Mouse (Mus musculus) ES-Bruce4 (cell line): Measurements from ENCODE around the gene Trim28.

Experiments
- CTCF ChIP-seq: IDR thresholded peaks from one replicate; pipeline ENCODE4 v1.8.1; 2011; ENCODE audit warnings: low read depth, low read length
- EP300 ChIP-seq: IDR thresholded peaks from 2 replicates; pipeline ENCODE4 v1.6.1; 2011; ENCODE audit warnings: low read depth, low read length; ENCODE audit not compliant: insufficient read depth
- POLR2A ChIP-seq: IDR thresholded peaks from one replicate; pipeline ENCODE4 v1.8.1; 2011; ENCODE audit warnings: low read length; ENCODE audit not compliant: insufficient read depth

- TF ChIP-seq CTCF (no peak), POLR2A (no peak), EP300 (no peak)
Measured at GRCm38 (mm10) chr7:13010005-13010908, 11.3 kb downstream of the Trim28 start, which contains the start of gene Zbtb45.
